Mouse (Mus musculus): ENCODE measurements around the gene Rnase9.

Gene Rnase9

GRCm38 (mm10) chr14:51041769-51042168 is at the start of gene Rnase9:
Rnase9 (minus strand) TSS chr14:51041869.
- no peak for DNase-seq (ENCODE audit: low read depth, low spot score)

- peak; percentile 90 for DNase-seq (ENCODE audit: low read depth, low spot score)
These were observed 48.6 kb upstream of the Rnase9 start for GRCm38 (mm10) chr14:51090077-51090781.

- DNase-seq (ENCODE audit: low read depth, low spot score): no peak
These were observed 48.0 kb upstream of the Rnase9 start for GRCm38 (mm10) chr14:51089674-51090076.

- peak; percentile 98 for DNase-seq (ENCODE audit: low read depth, low spot score)
These were observed 47.5 kb upstream of the Rnase9 start for GRCm38 (mm10) chr14:51088970-51089673.

- peak; percentile 85 for DNase-seq (ENCODE audit: low read depth, low spot score)
These were observed 46.7 kb upstream of the Rnase9 start for GRCm38 (mm10) chr14:51088166-51088969.

- no peak for DNase-seq (ENCODE audit: low read depth, low spot score)
These were observed 46.1 kb upstream of the Rnase9 start for GRCm38 (mm10) chr14:51087762-51088161.

GRCm38 (mm10) chr14:51085911-51086310 is 44.2 kb upstream of the Rnase9 start:
- DNase-seq (ENCODE audit: low read depth, low spot score): no peak

GRCm38 (mm10) chr14:51085086-51085485 is 43.4 kb upstream of the Rnase9 start:
- no peak for DNase-seq (ENCODE audit: low read depth, low spot score)

- peak; percentile 32 for DNase-seq (ENCODE audit: low read depth, low spot score)
These were observed 42.1 kb upstream of the Rnase9 start for GRCm38 (mm10) chr14:51083805-51084204.

GRCm38 (mm10) chr14:51082599-51083581 is 41.2 kb upstream of the Rnase9 start:
- DNase-seq (ENCODE audit: low read depth, low spot score): peak; percentile 78

GRCm38 (mm10) chr14:51081035-51081434 is 39.4 kb upstream of the Rnase9 start:
- DNase-seq (ENCODE audit: low read depth, low spot score): no peak

GRCm38 (mm10) chr14:51079180-51079579 is 37.5 kb upstream of the Rnase9 start:
- no peak for DNase-seq (ENCODE audit: low read depth, low spot score)

- DNase-seq (ENCODE audit: low read depth, low spot score): no peak
These were observed 32.7 kb upstream of the Rnase9 start, which contains the start of gene Olfr750 for GRCm38 (mm10) chr14:51074335-51074734. Olfr750 (minus strand) TSS chr14:51074435.

- DNase-seq (ENCODE audit: low read depth, low spot score): peak; percentile 82
These were observed 27.9 kb upstream of the Rnase9 start for GRCm38 (mm10) chr14:51069617-51070016.

- no peak for DNase-seq (ENCODE audit: low read depth, low spot score)
These were observed 27.3 kb upstream of the Rnase9 start for GRCm38 (mm10) chr14:51068956-51069355.

GRCm38 (mm10) chr14:51060761-51061160 is 19.1 kb upstream of the Rnase9 start:
- DNase-seq (ENCODE audit: low read depth, low spot score): no peak

- peak; percentile 42 for DNase-seq (ENCODE audit: low read depth, low spot score)
These were observed 15.7 kb upstream of the Rnase9 start, which contains the start of gene Rnase12 for GRCm38 (mm10) chr14:51057401-51057831. Rnase12 (minus strand) TSS chr14:51057661.

GRCm38 (mm10) chr14:51054243-51055237 is 12.9 kb upstream of the Rnase9 start:
- DNase-seq (ENCODE audit: low read depth, low spot score): no peak

- DNase-seq (ENCODE audit: low read depth, low spot score): no peak
These were observed 11.5 kb upstream of the Rnase9 start for GRCm38 (mm10) chr14:51053176-51053575.

- DNase-seq (ENCODE audit: low read depth, low spot score): no peak
These were observed 10.3 kb upstream of the Rnase9 start for GRCm38 (mm10) chr14:51051941-51052340.
